Mouse (Mus musculus): Measurements from ENCODE around the gene Sbk1.
A peak's percentile ranks its signal among the peaks of the same experiment; 100 is the strongest.

Sbk1 gene

DNA sequence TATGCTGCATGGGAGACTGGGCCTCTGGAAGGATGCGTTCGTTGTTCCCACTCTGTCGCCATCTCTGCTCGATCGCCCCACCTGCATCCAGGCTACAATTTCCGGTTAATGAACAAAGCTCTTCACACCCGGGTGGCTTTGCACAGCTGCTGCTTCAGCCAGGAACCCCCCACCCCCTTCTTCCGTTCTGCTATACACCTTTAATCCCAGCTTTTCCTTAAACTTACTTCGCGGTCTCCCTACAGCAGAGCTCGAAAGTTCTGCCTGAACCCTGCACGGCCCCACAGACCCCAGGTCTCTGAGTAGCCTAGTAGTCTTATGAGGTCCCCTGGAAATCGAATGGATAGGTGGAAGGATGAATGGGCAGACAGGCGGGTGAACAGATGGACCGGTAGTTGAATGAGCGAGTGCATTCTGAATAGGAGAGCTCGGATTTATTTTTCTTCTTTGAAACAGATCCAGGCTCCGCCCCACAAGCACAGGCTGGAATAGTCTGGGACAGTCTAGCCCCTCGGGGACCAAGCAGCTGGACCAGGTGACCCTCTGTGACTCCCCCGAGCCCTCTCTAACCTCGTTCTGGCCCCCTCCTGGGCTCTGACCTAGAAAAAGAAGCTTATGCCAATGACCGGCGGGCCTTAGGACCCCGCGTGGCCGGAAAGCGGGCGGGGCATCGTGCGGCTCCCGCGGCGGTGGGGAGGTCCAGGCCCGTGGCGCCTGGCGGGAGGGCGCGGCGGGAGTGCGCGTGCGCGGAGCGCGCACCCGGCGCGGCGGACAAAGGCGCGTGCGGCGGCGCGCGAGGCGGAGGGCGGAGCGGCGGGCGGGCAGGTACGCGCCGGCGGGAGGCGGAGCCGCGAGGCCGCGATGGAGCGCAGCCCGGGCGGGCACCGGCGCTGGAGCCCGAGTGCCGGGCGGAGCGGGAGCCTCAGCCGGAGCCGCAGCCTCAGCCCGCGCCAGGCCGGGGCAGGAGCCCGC, at the start of gene Sbk1:
TSS of gene Sbk1 (plus strand) at position 908 of the 972 bp plus-strand sequence.
- DNase-seq (ENCODE audit: low spot score), result peak; percentile 89

DNA sequence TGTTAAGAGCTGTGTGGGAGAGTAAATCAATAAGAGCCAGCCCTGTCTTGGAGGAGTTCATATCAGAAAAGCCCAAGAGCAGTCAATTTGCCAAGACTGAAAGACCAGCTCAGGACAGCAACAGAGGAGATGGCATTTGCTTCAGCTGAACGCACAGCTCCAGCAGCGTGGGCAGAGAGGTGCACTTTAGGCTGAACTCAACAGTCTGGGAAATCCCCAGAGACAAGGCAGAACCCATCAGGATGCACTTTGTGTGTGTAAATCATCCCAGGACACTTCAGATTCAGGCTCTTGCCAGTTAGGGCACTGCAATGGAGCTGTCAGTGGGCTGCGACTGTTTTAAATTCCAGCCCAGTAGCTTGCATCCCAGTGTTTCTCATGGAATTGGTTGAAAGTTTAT, 49.7 kb upstream of the Sbk1 start:
- no peak for DNase-seq (ENCODE audit: low spot score)

GRCm38 (mm10) chr7:126226136-126226535, 46.3 kb upstream of the Sbk1 start:
- DNase-seq (ENCODE audit: low spot score), result no peak

DNA sequence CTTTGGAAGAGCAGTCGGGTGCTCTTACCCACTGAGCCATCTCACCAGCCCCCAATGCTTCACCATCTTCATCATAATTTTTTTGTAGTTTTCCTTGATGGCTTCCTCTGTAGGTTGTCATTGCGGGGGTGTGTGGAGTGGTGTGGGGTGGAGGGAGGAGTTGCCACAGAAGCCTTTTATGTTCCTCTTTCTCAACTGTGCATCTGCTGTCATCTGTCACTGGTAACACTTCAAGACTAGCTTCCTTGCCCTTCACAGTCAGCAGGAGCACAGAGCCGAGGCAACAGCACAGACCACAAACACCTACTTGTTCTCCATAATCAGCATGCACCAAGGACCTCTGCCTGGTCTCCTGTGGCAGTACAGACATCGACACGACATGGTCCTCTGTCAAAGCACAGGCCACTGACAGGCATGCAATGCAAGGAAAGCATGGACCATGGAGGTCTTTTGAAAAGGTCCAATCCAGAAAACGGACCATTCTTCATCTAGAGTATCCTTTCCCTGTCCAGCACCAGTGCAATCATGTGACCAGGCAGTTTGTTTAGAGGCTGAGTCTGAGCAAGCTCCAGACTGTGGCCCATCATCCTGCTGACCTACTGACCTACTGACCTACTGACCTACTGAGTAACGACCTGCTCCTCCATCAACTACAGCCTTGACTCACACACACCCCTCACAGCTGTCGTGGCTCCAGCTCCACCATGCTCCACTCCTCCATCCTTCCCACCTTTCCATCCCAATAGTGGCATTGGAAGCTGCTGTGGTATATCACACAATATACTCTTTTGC, 41.9 kb upstream of the Sbk1 start:
- no peak for DNase-seq (ENCODE audit: low spot score)

DNA sequence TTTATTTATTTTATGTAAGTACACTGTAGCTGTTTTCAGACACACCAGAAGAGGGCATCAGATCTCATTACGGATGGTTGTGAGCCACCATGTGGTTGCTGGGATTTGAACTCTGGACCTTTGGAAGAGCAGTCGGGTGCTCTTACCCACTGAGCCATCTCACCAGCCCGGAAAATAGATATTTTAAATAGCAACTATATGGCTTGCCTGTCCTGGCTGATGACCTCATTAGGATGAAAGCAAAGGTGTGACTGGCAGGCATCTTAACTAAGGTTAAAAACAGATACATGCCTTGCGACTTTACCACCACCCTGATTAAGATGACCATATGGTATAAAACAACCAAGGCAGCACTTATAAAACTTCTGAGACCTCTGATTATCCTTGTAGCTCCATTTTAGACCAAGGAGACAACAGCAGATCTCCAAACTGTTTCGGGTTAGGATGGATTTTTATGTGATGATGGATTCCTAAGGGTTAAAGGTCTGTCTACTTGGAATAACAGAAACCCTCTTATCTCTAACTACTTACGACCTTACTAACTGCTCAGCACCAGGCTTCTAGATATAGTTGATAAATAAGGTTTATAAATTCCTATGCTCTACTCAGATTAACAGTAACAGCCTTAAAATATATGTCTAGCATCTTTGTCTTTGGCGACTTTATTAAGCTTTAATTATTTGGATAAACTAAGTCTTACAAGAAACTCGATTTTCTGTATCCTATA, 39.9 kb upstream of the Sbk1 start:
- DNase-seq (ENCODE audit: low spot score), result no peak

GRCm38 (mm10) chr7:126234611-126235010, 37.8 kb upstream of the Sbk1 start:
- no peak for DNase-seq (ENCODE audit: low spot score)

GRCm38 (mm10) chr7:126236083-126236793, 36.2 kb upstream of the Sbk1 start:
- no peak for DNase-seq (ENCODE audit: low spot score)

GRCm38 (mm10) chr7:126236794-126237192, 35.6 kb upstream of the Sbk1 start:
- no peak for DNase-seq (ENCODE audit: low spot score)

- no peak for DNase-seq (ENCODE audit: low spot score)
These were observed 31.5 kb upstream of the Sbk1 start for GRCm38 (mm10) chr7:126240814-126241360.

- no peak for DNase-seq (ENCODE audit: low spot score)
These were observed 28.2 kb upstream of the Sbk1 start for GRCm38 (mm10) chr7:126244168-126244750.

DNA sequence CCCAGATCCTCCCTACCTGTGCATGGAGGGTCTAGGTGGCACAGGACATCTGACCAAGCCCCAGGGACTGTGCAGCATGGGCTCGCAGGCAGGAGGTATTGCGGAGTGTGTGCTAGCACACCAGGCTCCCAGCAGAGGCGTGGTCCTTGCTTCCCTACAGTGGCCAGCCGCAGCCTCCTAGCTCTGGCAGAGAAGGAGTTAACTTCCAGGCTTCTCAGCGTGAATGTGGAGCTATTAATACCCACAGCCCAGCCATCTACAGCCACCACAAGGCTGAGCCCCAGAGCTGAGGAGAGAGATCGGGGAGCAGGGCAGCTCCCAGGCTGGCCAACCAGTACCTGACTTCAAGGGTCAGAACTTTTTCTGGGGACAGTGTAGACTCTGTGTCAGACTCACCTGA, 24.3 kb upstream of the Sbk1 start:
- no peak for DNase-seq (ENCODE audit: low spot score)

- DNase-seq (ENCODE audit: low spot score), result no peak
These were observed 23.7 kb upstream of the Sbk1 start for GRCm38 (mm10) chr7:126248641-126249141.

DNA sequence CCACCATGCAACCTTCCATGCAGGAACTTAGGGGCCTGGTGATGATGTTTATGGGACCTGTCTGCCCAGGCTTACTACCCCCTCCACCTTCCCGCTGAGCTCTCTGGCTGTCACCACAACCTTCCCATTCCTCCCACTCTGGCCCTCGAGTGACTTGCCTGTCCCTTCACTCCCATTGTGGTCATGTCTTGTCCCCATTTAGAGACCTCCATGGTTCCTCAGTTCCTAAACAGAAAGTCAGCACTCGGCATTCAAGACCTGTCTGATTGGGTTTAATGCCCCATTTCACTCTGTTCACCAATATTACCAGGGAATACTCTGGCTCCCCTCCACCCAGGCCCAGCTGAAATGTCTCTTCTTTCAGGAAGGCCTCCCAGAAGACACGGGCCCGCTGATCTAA, 23.3 kb upstream of the Sbk1 start:
- no peak for DNase-seq (ENCODE audit: low spot score)

DNA sequence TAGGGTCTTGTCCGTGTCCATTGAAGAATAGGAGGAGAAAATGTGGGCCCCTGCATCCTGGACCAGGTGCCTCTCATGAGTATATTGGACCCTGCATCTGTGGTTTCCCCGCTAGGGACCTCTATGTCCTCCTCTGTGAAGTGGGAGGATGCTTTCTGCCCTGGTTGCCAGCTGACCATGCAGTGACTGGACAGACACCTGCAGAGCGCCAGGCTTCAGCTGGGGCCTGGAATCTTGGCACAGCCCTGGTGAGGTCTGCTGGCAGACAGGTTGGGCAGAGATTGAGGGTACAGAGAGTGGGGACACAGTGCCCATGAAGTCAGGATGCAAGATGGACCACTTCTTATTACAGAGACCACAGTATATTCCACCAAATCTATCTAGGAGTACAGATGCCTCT, 22.4 kb upstream of the Sbk1 start:
- no peak for DNase-seq (ENCODE audit: low spot score)

DNA sequence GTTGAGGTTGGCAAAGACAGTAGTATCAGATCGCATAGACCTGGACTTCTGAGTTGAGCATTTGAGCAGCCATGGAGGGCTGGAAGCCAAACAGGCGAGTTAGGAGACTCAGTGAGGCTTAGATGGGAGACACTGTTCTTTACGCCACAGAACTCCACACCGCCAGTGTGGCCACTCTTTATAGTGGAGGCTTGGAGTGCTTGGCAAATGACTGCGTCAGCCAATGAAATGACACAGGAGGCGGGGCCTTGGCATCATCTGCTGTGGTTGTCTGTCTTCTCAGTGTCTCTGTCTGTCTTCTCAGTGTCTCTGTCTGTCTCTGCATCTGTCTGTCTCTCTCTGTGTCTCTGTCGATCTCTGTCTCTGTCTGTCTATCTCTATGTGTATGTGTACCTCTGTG, 21.9 kb upstream of the Sbk1 start:
- no peak for DNase-seq (ENCODE audit: low spot score)

DNA sequence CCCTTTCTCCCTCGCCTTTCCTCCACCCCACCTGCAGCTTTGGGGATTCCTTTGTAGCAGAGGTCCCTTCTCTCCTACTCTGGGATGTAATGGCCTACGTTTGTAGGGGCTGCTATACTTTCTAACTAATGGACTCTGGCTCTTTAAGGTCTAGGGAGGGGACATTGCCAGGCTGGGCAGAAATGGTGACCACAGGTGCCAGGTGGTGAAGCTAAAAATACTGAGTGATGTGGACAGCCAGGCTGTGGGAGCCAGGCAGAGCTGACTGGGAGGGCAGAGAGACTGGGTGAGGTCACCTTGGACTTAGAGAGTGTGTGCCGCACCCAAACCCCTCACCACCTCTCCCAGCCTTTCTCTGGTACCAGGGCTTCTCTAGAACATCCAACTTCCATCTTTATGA, 20.7 kb upstream of the Sbk1 start:
- DNase-seq (ENCODE audit: low spot score), result no peak

- no peak for DNase-seq (ENCODE audit: low spot score)
These were observed 20.2 kb upstream of the Sbk1 start for GRCm38 (mm10) chr7:126252230-126252629.

DNA sequence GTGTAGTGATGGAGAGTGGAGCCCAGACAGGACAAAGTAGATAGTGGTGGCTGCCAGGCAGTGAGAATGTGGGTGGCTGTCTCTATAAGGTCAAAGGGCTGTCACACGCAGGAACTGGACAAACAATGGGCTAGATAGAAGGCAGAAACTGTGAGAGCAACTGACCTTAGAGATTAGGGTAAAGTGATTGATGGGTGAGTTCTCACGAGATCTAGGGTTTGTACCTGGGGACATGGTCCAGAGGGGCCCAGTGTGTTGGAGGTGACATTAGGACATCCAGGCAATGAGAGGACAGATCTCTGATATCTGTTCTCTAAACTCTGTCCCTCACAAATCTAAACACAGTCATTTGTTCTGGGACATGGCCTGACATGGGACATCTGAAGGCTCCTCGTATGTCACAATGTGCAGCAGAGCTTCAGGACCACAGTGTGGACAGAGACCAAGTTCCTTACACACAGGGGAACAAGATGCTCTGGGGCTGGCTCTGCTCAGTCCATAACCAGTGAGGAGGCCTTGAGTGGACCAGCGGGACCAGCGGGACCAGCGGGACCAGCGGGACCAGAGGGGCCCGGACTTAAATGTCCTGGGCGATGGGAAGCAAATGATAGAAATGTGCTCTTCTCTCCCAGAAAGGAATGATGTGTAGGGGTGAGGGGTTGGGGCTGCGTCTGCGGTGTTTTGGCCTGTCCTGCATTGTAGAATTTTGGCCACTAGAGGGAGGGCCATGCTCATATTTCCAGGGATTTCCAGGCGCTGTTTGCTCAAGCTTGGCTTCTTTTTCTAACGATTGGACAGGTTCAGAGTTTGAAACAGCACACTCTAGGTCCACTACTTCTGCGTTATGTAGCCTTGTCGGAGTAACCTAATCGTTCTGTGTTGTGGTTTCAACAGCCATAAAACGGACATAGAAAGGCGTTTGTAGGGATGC, 11.9 kb upstream of the Sbk1 start:
- DNase-seq (ENCODE audit: low spot score), result no peak

GRCm38 (mm10) chr7:126261823-126262222, 10.6 kb upstream of the Sbk1 start:
- DNase-seq (ENCODE audit: low spot score), result no peak

DNA sequence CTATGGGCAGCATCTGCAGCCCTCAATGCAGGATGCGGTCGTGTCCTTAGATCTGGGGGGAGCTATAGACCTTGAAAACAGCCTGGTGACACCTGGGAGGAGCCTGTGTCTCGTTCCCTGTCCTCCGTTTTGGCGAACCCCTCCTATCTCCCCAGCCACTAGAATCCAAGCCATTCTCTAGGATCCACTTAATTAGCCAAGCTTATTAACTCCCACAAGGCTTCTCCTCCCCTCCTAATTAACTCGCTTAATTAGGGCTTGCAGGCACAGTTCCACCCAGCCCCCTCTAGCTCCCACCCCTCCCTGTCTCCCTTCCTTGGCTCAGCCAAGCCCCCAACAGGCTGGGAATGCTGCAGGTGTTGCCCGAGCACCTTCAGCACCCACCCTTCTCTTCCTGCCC, 8.5 kb upstream of the Sbk1 start:
- DNase-seq (ENCODE audit: low spot score), result no peak
